Mouse (Mus musculus) liver, embryonic 12.5 days (tissue): ENCODE data around the gene Bend4. TPM values are rescaled to one million over a fixed set of nuclear protein-coding genes. Genes with fewer than 3 reads are reported as not detected.

Experiments used
- ATAC-seq: fragments of 200-750 bp; cut with Nextera tagmentation; 2 replicates; pipeline ENCODE4 v1.8.0; 2017; ENCODE audit warnings: moderate number of reproducible peaks, mild to moderate bottlenecking, moderate library complexity
- H3K27ac ChIP-seq: fragments of 300-500 bp; sonication (generic); 2 replicates; pipeline ENCODE4 v1.5.1; 2016; ENCODE audit warnings: mild to moderate bottlenecking
- H3K27me3 ChIP-seq: fragments of 300-500 bp; sonication (generic); replicated peaks from 2 replicates; pipeline ENCODE4 v1.6.1; 2016; ENCODE audit warnings: mild to moderate bottlenecking, moderate library complexity
- H3K36me3 ChIP-seq: fragments of 300-500 bp; sonication (generic); 2 replicates; pipeline ENCODE4 v1.6.1; 2016; ENCODE audit warnings: mild to moderate bottlenecking, moderate library complexity
- H3K4me1 ChIP-seq: fragments of 300-500 bp; sonication (generic); 2 replicates; pipeline ENCODE4 v1.6.1; 2016
- H3K4me2 ChIP-seq: fragments of 300-500 bp; sonication (generic); 2 replicates; pipeline ENCODE4 v1.6.1; 2016; ENCODE audit warnings: mild to moderate bottlenecking, moderate library complexity
- H3K4me3 ChIP-seq: fragments of 300-500 bp; sonication (generic); 2 replicates; pipeline ENCODE4 v1.5.1; 2016; ENCODE audit warnings: mild to moderate bottlenecking, moderate library complexity
- H3K9ac ChIP-seq: fragments of 300-500 bp; sonication (generic); 2 replicates; pipeline ENCODE4 v1.6.1; 2016; ENCODE audit warnings: mild to moderate bottlenecking, moderate library complexity
- H3K9me3 ChIP-seq: fragments of 300-500 bp; sonication (generic); replicated peaks from 2 replicates; pipeline ENCODE4 v1.6.1; 2016; ENCODE audit warnings: mild to moderate bottlenecking, moderate library complexity
- WGBS: fragments of 180-500 bp; shearing (Covaris S2); methylation state at CpG from one replicate; pipeline ENCODE4 v1.1.7; 2016; ENCODE audit not compliant: insufficient replicate concordance; 5-methylcytosine and 5-hydroxymethylcytosine counted together
- polyA plus RNA-seq: library from polyadenylated mRNA; unstranded; fragments of >200 nt; fragmentation: Nextera tagmentation; extraction: Ambion mirVana; gene quantifications from 2 replicates; pipeline ENCODE4 v1.2.1, GENCODE M21; 2016

Bend4 gene
- polyA plus RNA-seq, 1 experiment from 2014 or later: 2.5 TPM

- Histone ChIP-seq H3K36me3 (no peaks in the 10 kb centered on the region), H3K4me3 (no peak overlapping the region), H3K4me1 (peaks cover 18% of the 10 kb centered on the region; the same call in 1 of the 2 replicates), H3K9me3 (no peaks in the 10 kb centered on the region), H3K27ac (no peak overlapping the region), H3K4me2 (peak overlapping the region; percentile 5; the same call in 1 of the 2 replicates), H3K27me3 (no peaks in the 10 kb centered on the region), H3K9ac (no peak overlapping the region)
- ATAC-seq: no peak
- WGBS: 30% methylated on average over 17 of the region's 17 CpGs
These were observed 16.3 kb upstream of the Bend4 start for GRCm38 (mm10) chr5:67444217-67445050.

- WGBS: 41% methylated on average over 6 of the region's 6 CpGs
- H3K4me2 ChIP-seq: no peak overlapping the region
- no peak overlapping the region for H3K9ac ChIP-seq
- no peaks in the 10 kb centered on the region for H3K36me3 ChIP-seq
- H3K9me3 ChIP-seq: no peaks in the 10 kb centered on the region
- no peaks in the 10 kb centered on the region for H3K27me3 ChIP-seq
- H3K4me3 ChIP-seq: no peak overlapping the region
- H3K4me1 ChIP-seq: peaks cover 18% of the 10 kb centered on the region; the same call in 1 of the 2 replicates
- H3K27ac ChIP-seq: no peak overlapping the region
- peak; percentile 59 for ATAC-seq
These were observed 14.8 kb upstream of the Bend4 start for GRCm38 (mm10) chr5:67442813-67443450.

- Histone ChIP-seq H3K27me3 (no peaks in the 10 kb centered on the region), H3K36me3 (no peaks in the 10 kb centered on the region), H3K4me1 (peaks cover 23% of the 10 kb centered on the region; the same call in 1 of the 2 replicates), H3K4me3 (no peak overlapping the region), H3K27ac (no peak overlapping the region), H3K4me2 (no peak overlapping the region), H3K9me3 (no peaks in the 10 kb centered on the region), H3K9ac (no peak overlapping the region)
- WGBS: 75% methylated on average over 8 of the region's 8 CpGs
- ATAC-seq: no peak
These were observed 12.5 kb upstream of the Bend4 start for GRCm38 (mm10) chr5:67440563-67440962.

DNA sequence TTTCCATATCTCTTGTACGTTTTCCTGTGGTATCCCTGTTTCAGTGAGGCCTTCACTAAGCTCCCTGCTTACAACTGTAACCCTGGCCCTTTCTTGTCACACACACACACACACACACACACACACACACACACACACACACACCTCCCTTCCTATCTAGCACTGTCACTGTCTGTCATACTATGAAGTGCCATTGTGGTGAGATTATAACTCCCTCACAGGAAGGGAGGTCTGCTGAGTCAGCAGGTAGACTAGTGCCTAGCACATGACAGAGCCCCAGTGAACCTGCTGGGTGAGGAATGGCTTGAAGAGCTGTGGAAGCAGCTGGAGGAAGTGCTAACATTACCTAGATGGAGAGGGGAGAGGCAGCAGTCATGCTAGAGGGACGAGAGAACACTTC lies 9.3 kb upstream of the Bend4 start:
- Histone ChIP-seq H3K27me3 (no peaks in the 10 kb centered on the region), H3K4me3 (no peak overlapping the region), H3K9ac (no peak overlapping the region), H3K4me2 (no peak overlapping the region), H3K4me1 (peaks cover 7% of the 10 kb centered on the region; the same call in 1 of the 2 replicates), H3K36me3 (no peaks in the 10 kb centered on the region), H3K27ac (no peak overlapping the region), H3K9me3 (no peaks in the 10 kb centered on the region)
- ATAC-seq: peak; percentile 75
- WGBS: 9% methylated on average over 2 of the region's 2 CpGs

DNA sequence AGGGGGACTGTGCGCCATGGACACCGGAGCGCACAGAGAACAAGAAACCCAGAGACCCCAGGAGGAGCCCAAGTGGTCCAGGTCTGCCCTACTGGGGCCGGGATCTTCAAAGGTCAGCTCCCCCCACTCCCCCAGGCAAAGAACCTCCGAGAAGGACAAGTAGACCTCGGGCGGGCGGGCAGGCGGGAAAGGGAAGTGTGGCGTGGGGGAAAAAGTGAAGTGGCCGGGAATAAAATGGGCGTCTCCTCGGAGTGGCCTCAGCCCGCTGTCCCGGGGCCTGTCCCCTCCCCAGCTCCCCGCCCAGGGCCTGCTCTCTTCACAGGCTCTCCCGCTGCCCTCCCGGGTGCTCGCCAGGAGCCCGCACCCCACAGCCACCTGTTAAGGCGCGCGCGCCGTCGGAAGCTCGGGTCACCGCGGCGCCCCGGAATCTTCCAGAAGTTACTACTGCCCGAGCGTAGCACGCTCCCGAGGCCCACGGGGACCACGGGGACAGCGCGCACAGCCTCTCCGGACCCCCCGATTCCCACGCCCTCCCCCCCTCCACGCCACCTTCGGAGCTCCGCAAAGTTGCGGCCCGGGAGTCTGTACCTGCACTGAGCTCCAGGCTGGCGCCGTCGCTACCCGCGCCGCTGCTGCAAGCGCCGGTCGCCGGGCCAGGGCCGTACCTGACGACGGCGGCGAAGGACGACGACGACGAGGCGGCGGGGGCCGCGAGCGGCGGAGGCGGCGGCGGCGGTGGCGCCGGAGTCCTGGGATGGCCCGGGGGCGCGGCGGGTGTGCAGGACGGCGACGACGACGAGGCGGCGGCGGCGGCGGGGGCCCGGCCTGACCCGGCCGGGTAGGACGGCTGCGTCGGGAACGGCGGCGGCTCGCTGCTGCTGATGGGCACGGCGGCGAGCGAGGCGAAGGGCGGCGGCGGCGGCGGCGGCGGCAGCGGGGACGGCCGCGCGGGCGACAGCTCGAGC lies 1.4 kb downstream of the Bend4 start:
- H3K9ac ChIP-seq: peak overlapping the region; percentile 66
- H3K9me3 ChIP-seq: no peaks in the 10 kb centered on the region
- peak overlapping the region; percentile 88 for H3K4me2 ChIP-seq
- peaks cover 21% of the 10 kb centered on the region for H3K4me1 ChIP-seq
- ATAC-seq: peak; percentile 45
- peak overlapping the region; percentile 65 for H3K4me3 ChIP-seq
- no peak overlapping the region for H3K27ac ChIP-seq
- 2% methylated on average over 101 of the region's 121 CpGs for WGBS
- H3K36me3 ChIP-seq: no peaks in the 10 kb centered on the region
- H3K27me3 ChIP-seq: peaks cover 55% of the 10 kb centered on the region

- H3K9me3 ChIP-seq: no peaks in the 10 kb centered on the region
- ATAC-seq: no peak
- peaks cover 21% of the 10 kb centered on the region for H3K4me1 ChIP-seq
- H3K9ac ChIP-seq: no peak overlapping the region; the same call in 1 of the 2 replicates
- peak overlapping the region; percentile 65; the same call in 1 of the 2 replicates for H3K4me3 ChIP-seq
- no peaks in the 10 kb centered on the region for H3K36me3 ChIP-seq
- peak overlapping the region; percentile 88 for H3K4me2 ChIP-seq
- no peak overlapping the region for H3K27ac ChIP-seq
- 28% methylated on average over 5 of the region's 5 CpGs for WGBS
- peaks cover 55% of the 10 kb centered on the region for H3K27me3 ChIP-seq
These were observed 2.1 kb downstream of the Bend4 start for GRCm38 (mm10) chr5:67426011-67426410.

DNA sequence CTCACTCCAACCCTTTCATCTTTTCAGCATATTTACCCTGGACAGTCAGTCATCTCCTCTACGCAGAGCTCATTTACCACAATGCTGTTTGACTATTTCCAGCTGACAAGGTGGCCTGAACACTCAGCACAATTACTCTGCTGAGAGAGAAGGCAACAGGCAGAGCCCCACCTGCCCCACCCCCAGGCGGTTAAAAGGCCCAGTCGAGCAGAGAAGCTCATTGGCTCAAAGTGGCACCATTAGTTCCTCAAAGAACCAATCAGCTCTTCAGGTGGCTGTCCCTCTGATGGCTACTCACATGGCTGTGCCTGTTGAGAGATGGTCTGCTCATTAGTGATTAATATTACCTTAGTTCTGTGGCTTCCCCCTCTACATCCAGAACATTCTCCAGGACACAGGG lies 3.5 kb downstream of the Bend4 start:
- Histone ChIP-seq H3K36me3 (no peaks in the 10 kb centered on the region), H3K4me3 (no peak overlapping the region), H3K4me1 (peaks cover 21% of the 10 kb centered on the region), H3K4me2 (no peak overlapping the region), H3K27me3 (peaks cover 50% of the 10 kb centered on the region), H3K9me3 (no peaks in the 10 kb centered on the region), H3K27ac (no peak overlapping the region), H3K9ac (no peak overlapping the region)
- 43% methylated on average over 3 of the region's 3 CpGs for WGBS
- ATAC-seq: no peak

DNA sequence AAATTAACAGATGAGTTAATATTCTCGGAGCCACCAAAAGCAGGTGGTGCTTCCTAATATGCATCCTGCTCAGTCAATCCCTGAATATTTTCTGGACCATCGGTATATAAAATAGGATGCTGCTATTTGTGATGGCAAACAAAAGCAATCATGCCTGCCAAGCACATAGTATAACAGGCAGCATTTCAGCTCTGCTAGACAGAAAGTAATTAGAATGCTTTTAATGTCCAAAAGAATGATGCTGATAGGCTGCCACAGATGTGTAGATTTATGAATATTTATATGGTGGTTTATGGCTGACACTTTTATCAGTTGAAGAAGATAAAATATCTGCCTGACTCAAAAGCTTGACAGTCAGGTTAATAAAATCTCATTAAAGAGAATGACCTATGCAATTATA lies 4.1 kb downstream of the Bend4 start:
- H3K4me2 ChIP-seq: no peak overlapping the region
- no peak overlapping the region for H3K27ac ChIP-seq
- ATAC-seq: no peak
- no peaks in the 10 kb centered on the region for H3K36me3 ChIP-seq
- no peak overlapping the region for H3K9ac ChIP-seq
- H3K27me3 ChIP-seq: peaks cover 43% of the 10 kb centered on the region
- no peaks in the 10 kb centered on the region for H3K9me3 ChIP-seq
- H3K4me1 ChIP-seq: peaks cover 21% of the 10 kb centered on the region
- 80% methylated on average over 2 of the region's 2 CpGs for WGBS
- no peak overlapping the region for H3K4me3 ChIP-seq

DNA sequence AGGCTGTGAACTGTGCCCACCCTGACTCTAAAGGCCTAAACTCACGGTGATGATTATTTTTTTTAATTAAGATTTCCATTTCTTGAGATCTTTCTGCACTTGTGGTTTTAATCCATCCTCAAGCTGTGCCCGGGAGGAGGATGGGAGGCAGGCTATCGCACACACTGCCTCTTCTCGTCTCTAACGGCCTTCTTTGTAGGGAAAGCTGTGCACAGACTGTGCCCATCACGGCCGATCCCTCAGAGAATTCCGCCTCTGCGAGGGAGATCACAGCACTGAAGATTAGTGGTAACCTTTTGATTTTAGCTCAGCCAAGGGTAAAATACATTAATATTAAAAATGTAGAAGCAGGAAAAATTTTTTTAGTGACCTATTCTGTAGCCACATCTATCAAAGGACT lies 4.8 kb downstream of the Bend4 start:
- no peak overlapping the region for H3K4me2 ChIP-seq
- no peak overlapping the region for H3K4me3 ChIP-seq
- H3K36me3 ChIP-seq: no peaks in the 10 kb centered on the region
- no peak overlapping the region for H3K9ac ChIP-seq
- peaks cover 37% of the 10 kb centered on the region for H3K27me3 ChIP-seq
- WGBS: 75% methylated on average over 9 of the region's 9 CpGs
- H3K9me3 ChIP-seq: no peaks in the 10 kb centered on the region
- peaks cover 23% of the 10 kb centered on the region for H3K4me1 ChIP-seq
- no peak for ATAC-seq
- H3K27ac ChIP-seq: no peak overlapping the region

DNA sequence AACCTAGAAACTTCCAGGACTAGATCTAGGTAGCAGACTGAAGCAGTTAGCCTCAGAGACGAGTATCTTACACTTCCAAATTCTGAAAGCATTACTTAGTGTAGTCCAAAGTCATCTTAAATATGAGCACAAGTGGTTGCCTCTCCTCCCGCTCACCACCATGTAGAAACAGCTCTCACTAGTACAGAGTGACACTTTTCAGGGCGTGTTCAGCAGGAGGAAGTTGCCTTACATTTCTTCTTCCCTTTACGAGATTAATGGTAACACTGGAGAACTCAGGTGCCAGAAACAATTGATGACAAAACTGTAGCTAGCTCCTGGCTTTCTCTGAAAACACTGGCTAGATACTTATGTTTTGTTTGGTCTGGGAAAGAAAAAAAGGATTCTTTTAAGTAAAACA lies 8.7 kb downstream of the Bend4 start:
- 37% methylated on average over 4 of the region's 4 CpGs for WGBS
- no peak for ATAC-seq
- no peak overlapping the region for H3K9ac ChIP-seq

DNA sequence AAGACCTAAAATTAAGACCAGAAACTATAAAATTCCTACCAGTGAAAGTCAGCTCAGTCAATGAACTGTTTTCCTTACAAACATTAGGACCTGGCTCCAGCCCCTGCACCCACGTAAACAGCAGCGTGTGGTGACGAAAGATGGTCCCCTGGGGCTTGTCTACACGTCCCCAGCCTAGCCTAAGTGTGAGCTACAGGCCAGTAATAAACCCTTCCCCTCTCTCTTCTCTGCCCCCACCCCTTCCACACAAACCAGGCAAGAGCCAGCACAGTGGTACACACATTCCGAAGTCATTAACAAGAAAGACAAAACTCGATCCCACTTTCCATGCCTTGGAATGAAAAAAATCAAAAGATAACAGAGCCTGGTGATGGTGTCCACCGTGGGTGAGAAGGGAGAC lies 16.6 kb downstream of the Bend4 start:
- Histone ChIP-seq H3K27ac (no peak overlapping the region), H3K4me2 (no peak overlapping the region), H3K4me1 (peaks cover 14% of the 10 kb centered on the region; the same call in 1 of the 2 replicates), H3K27me3 (no peaks in the 10 kb centered on the region), H3K4me3 (no peak overlapping the region), H3K36me3 (peaks cover 11% of the 10 kb centered on the region; the same call in 1 of the 2 replicates), H3K9me3 (no peaks in the 10 kb centered on the region), H3K9ac (no peak overlapping the region)
- WGBS: 64% methylated on average over 7 of the region's 7 CpGs
- ATAC-seq: no peak

More for the DNA sequence above, 8.7 kb downstream of the Bend4 start:
- no peaks in the 10 kb centered on the region for H3K9me3 ChIP-seq
- H3K27ac ChIP-seq: no peak overlapping the region
- H3K36me3 ChIP-seq: peaks cover 10% of the 10 kb centered on the region; the same call in 1 of the 2 replicates
- no peak overlapping the region for H3K4me3 ChIP-seq
- no peaks in the 10 kb centered on the region for H3K27me3 ChIP-seq
- no peak overlapping the region for H3K4me2 ChIP-seq
- peaks cover 7% of the 10 kb centered on the region; the same call in 1 of the 2 replicates for H3K4me1 ChIP-seq
